Mouse (Mus musculus) cerebellum, adult 2 months (tissue): ENCODE data around the gene Cul9.

ENCODE experiments used
- CTCF ChIP-seq: fragments of 200-500 bp; IDR thresholded peaks from 2 replicates; pipeline ENCODE4 v1.5.1; 2011; ENCODE audit warnings: low read depth, mild to moderate bottlenecking, control low read depth, low read length, moderate library complexity, borderline replicate concordance; ENCODE audit not compliant: insufficient read depth
- POLR2A ChIP-seq: fragments of 200-500 bp; IDR thresholded peaks from 2 replicates; pipeline ENCODE4 v1.6.1; 2011; ENCODE audit warnings: low read length, control low read depth, borderline replicate concordance; ENCODE audit not compliant: insufficient read depth

DNA sequence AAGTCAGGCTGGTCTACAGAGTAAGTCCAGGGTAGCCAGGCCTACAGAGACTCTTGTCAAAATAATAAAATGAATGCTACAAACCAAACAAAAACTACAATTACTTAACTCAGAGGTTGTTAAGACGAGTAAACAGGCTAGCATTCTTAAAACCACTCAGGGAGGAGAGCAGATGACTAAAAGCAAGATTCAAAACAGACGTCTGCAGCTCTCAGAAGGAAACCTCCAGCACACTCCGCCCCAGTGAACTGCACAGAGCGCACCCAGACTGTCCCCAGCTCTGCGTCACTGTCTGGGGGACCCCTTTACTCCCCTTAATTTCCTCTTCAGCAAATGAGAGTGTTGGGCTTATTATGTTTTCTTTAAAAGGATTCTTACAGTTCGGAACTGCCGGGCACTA is 6.0 kb upstream of the Cul9 start:
- no peak for TF ChIP-seq POLR2A
- TF ChIP-seq CTCF: no peak
